In genomic region chr14:59705326-59706058, GRCm38 (mm10) we compare ENCODE assay signal across 13 mouse cellular contexts.
"Had no signal": no experiment of that assay in that cellular context is flagged by ENCODE, and none has a peak within 500 bp of the region (broad histone marks: within the 10 kb centered on the region; RNA-seq: fewer than 3 reads in every experiment).

No protein-coding gene starts in this region.

- H3K4me1 ChIP-seq: liver, embryonic 15.5 days had no signal

- DNase-seq: kidney, adult 2 months; kidney, postnatal 14 days; layer of hippocampus, adult 9-11 months; lung, embryonic 14.5 days; lung, postnatal 10 days; lung, postnatal 4 days; right cerebral cortex, postnatal 14 days; thymus, adult 18-20 months; thymus, postnatal 14 days had no signal

- H3K27me3 ChIP-seq: liver, embryonic 15.5 days; midbrain, embryonic 13.5 days had no signal

- H3K27ac ChIP-seq: kidney, embryonic 15.5 days; liver, embryonic 15.5 days; midbrain, embryonic 13.5 days had no signal

- H3K4me2 ChIP-seq: kidney, embryonic 15.5 days; liver, embryonic 15.5 days; lung, embryonic 14.5 days; midbrain, embryonic 13.5 days had no signal

- H3K36me3 ChIP-seq: kidney, embryonic 15.5 days; liver, embryonic 15.5 days; midbrain, embryonic 13.5 days had no signal

- ATAC-seq: intestine, embryonic 16.5 days; midbrain, embryonic 13.5 days had no signal

- H3K9me3 ChIP-seq: kidney, embryonic 15.5 days; liver, embryonic 15.5 days; midbrain, embryonic 13.5 days had no signal

- H3K9ac ChIP-seq: kidney, embryonic 15.5 days; liver, embryonic 15.5 days; lung, embryonic 14.5 days; midbrain, embryonic 13.5 days had no signal

- H3K4me3 ChIP-seq: kidney, embryonic 15.5 days; liver, embryonic 15.5 days; midbrain, embryonic 13.5 days had no signal
